8 mouse cellular contexts compared by ENCODE assay signal in genomic region chr4:133632483-133633327, GRCm38 (mm10). TPM values are rescaled to one million over a fixed set of nuclear protein-coding genes. Genes with fewer than 3 reads are reported as not detected.
A peak's percentile ranks its signal among the peaks of the same experiment; 100 is the strongest.
DNase-seq lines count a peak whose midpoint lies in the region; ATAC-seq and TF ChIP-seq lines count a peak whose summit lies in the region.

No protein-coding gene starts in this region.

- H3K36me3 ChIP-seq in CH12.LX (replicated peaks in 1 of 2; ENCODE audit: control insufficient read depth in 1 of 2, insufficient read depth in 1 of 2, low read length in 1 of 2), result peaks cover 2 to 23% of the 10 kb centered on the region in 2 experiments
- H3K36me3 ChIP-seq in heart, embryonic 14.5 days (ENCODE audit: control insufficient read depth, insufficient read depth, low read length), result no peaks in the 10 kb centered on the region
- no peaks in the 10 kb centered on the region for H3K36me3 ChIP-seq in limb, embryonic 11.5 days (ENCODE audit: control insufficient read depth, insufficient read depth, low read length)

- H3K4me1 ChIP-seq in CH12.LX (ENCODE audit: control insufficient read depth in 1 of 2, insufficient read depth in 2 of 2), result peaks cover 8 to 45% of the 10 kb centered on the region in 2 experiments
- peaks cover 19% of the 10 kb centered on the region for H3K4me1 ChIP-seq in brown adipose tissue, adult 24 weeks (ENCODE audit: control insufficient read depth, insufficient read depth, insufficient read length, low read length)
- peaks cover 10 to 20% of the 10 kb centered on the region in 2 experiments for H3K4me1 ChIP-seq in heart, embryonic 14.5 days (ENCODE audit: control insufficient read depth in 2 of 2, insufficient read depth in 2 of 2, low read length in 2 of 2)
- H3K4me1 ChIP-seq in limb, embryonic 11.5 days (ENCODE audit: control insufficient read depth, insufficient read depth, low read length), result peaks cover 5% of the 10 kb centered on the region; the same call in 1 of the 2 replicates

- TF ChIP-seq CTCF in CH12.LX (conservative IDR thresholded peaks at IDR 0.05 in 1 of 2, IDR thresholded peaks at IDR 0.05 in 1 of 2; ENCODE audit: low read depth in 2 of 2, low read length in 2 of 2), result no peak

- dilution Hi-C loops in CH12.LX (cut with MboI; ENCODE audit: extremely low pct_ligation_motif_present, extremely low pct_unique_long_range_greater_than_20kb, low sequenced_read_pairs), result no loop called here

- H3K4me2 ChIP-seq in CH12.LX (ENCODE audit: insufficient read depth, low read depth, poor library complexity, severe bottlenecking), result peak overlapping the region; percentile 86
- peak overlapping the region; percentile 96 for H3K4me2 ChIP-seq in heart, embryonic 14.5 days (ENCODE audit: low read length)
- peak overlapping the region; percentile 94 for H3K4me2 ChIP-seq in limb, embryonic 11.5 days (ENCODE audit: low read depth, severe bottlenecking)

- WGBS in heart, embryonic 14.5 days, result 3% methylated on average over 65 of the region's 69 CpGs
- 1% methylated on average over 65 of the region's 69 CpGs for WGBS in limb, embryonic 11.5 days

- ATAC-seq in heart, embryonic 14.5 days (ENCODE audit: insufficient number of reproducible peaks, insufficient read depth, low FRiP score, low read depth), result no peak
- ATAC-seq in limb, embryonic 11.5 days (ENCODE audit: insufficient number of reproducible peaks, low FRiP score, low TSS enrichment, low read depth), result 0 out of 2 replicates have a peak, but pooled peaks have one; percentile 44

- H3K27ac ChIP-seq in CH12.LX (ENCODE audit: insufficient read depth, low read depth), result no peak overlapping the region
- H3K27ac ChIP-seq in brown adipose tissue, adult 24 weeks (replicated peaks; ENCODE audit: low read depth, low read length), result peak overlapping the region; percentile 92
- peak overlapping the region in 1 of 2 experiments; percentile 75; a peak in 3 of 4 replicates for H3K27ac ChIP-seq in heart, embryonic 14.5 days (replicated peaks in 1 of 2; ENCODE audit: control insufficient read depth in 1 of 2, insufficient read depth in 1 of 2, low read depth in 2 of 2, low read length in 2 of 2)
- H3K27ac ChIP-seq in limb, embryonic 11.5 days (replicated peaks; ENCODE audit: low read depth, low read length), result peak overlapping the region; percentile 59; the same call in 1 of the 2 replicates

- no peak for TF ChIP-seq EP300 in CH12.LX (IDR thresholded peaks at IDR 0.05; ENCODE audit: low read length)

- TF ChIP-seq POLR2A in CH12.LX (IDR thresholded peaks at IDR 0.05; ENCODE audit: low read depth, low read length), result no peak

- DNase-seq in kidney, adult 18-20 months, result peak; percentile 45
- no peak for DNase-seq in kidney, adult 9 months
- DNase-seq in CH12.LX (ENCODE audit: extremely low read depth), result no peak
- peak; percentile 61 for DNase-seq in limb, embryonic 11.5 days (ENCODE audit: low spot score)
- peak; percentile 21 to 34 for DNase-seq in natural killer cell, adult 2 months (ENCODE audit: low spot score in 2 of 2)
- no peak for DNase-seq in ovary, postnatal 36 days (ENCODE audit: low spot score)

- H3K9me3 ChIP-seq in CH12.LX (replicated peaks; ENCODE audit: low read length), result no peaks in the 10 kb centered on the region
- no peaks in the 10 kb centered on the region for H3K9me3 ChIP-seq in heart, embryonic 14.5 days (ENCODE audit: control insufficient read depth, low read length)
- no peaks in the 10 kb centered on the region for H3K9me3 ChIP-seq in limb, embryonic 11.5 days (ENCODE audit: control insufficient read depth, low read length)

- no peaks in the 10 kb centered on the region for H3K27me3 ChIP-seq in CH12.LX (replicated peaks)
- H3K27me3 ChIP-seq in heart, embryonic 14.5 days (ENCODE audit: control insufficient read depth, insufficient read depth, low read length), result no peaks in the 10 kb centered on the region
- no peaks in the 10 kb centered on the region for H3K27me3 ChIP-seq in limb, embryonic 11.5 days (ENCODE audit: control insufficient read depth, insufficient read depth, low read length)

- peaks cover 45% of the 10 kb centered on the region for H3K79me2 ChIP-seq in CH12.LX (replicated peaks; ENCODE audit: control insufficient read depth, extremely low read depth, insufficient read depth, poor library complexity, severe bottlenecking)

- in situ Hi-C loops in CH12.LX (cut with MboI; ENCODE audit: low pct_ligation_motif_present, low pct_unique_long_range_greater_than_20kb, low sequenced_read_pairs), result loop anchor here (5.0 kb wide), 1 partner anchor 35 kb away; no protein-coding TSS in a partner anchor

- H3K4me3 ChIP-seq in CH12.LX (replicated peaks in 1 of 3; ENCODE audit: low read depth in 2 of 3, low read length in 2 of 3, poor library complexity in 1 of 3), result peak overlapping the region; percentile 57 to 81 (median 60)
- peak overlapping the region; percentile 87 for H3K4me3 ChIP-seq in brown adipose tissue, adult 24 weeks (ENCODE audit: insufficient read depth, low read depth, low read length)
- peak overlapping the region; percentile 78 to 82 for H3K4me3 ChIP-seq in heart, embryonic 14.5 days (ENCODE audit: control insufficient read depth in 1 of 2, insufficient read depth in 1 of 2, low read depth in 1 of 2, low read length in 2 of 2)
- H3K4me3 ChIP-seq in limb, embryonic 11.5 days (ENCODE audit: low read depth, low read length), result peak overlapping the region; percentile 80

- peak overlapping the region; percentile 95 for H3K9ac ChIP-seq in CH12.LX (ENCODE audit: insufficient read depth, low read depth)
- peak overlapping the region; percentile 93 for H3K9ac ChIP-seq in heart, embryonic 14.5 days (ENCODE audit: low read length)
- H3K9ac ChIP-seq in limb, embryonic 11.5 days (ENCODE audit: low read length), result peak overlapping the region; percentile 97

- no peak for TF ChIP-seq RAD21 in CH12.LX (IDR thresholded peaks at IDR 0.05; ENCODE audit: low read depth, low read length)

TF ChIP-seq in CH12.LX, 34 proteins besides CTCF, POLR2A, EP300 and RAD21:
- TF ChIP-seq UBTF (IDR thresholded peaks at IDR 0.05; ENCODE audit: low read depth, low read length) (peak; percentile 34), MAFK (IDR thresholded peaks at IDR 0.05; ENCODE audit: insufficient replicate concordance, low read length) (no peak)
TF ChIP-seq in CH12.LX: peak in this region for 1.

RNA-seq across cellular contexts. Expression of gene Zdhhc18, which starts 17.2 kb away (rescaled TPM):
- 20.1 and 24.3 TPM in 2 replicates for total RNA-seq in CH12.LX (2012; rRNA removed)
- 13.7 and 15.9 TPM in 2 replicates for total RNA-seq in CH12.LX (2014; rRNA removed)
- polyA plus RNA-seq in CH12.LX (2012; ENCODE audit: insufficient read length, low read depth), result 31.0 and 31.8 TPM in 2 replicates
- polyA plus RNA-seq in brown adipose tissue, adult 24 weeks (2012; ENCODE audit: insufficient read depth, insufficient read length, missing spikeins), result 9.4 and 10.6 TPM in 2 replicates
- 3.4 and 4.7 TPM in 2 replicates for polyA plus RNA-seq in heart, embryonic 14.5 days (2014; fragmentation: Nextera tagmentation; extraction: Ambion mirVana)
- 2.7 and 4.9 TPM in 2 replicates for polyA plus RNA-seq in limb, embryonic 11.5 days (2014; fragmentation: Nextera tagmentation; extraction: Ambion mirVana)

RNA-seq across cellular contexts. Expression of gene Sfn, which starts 30.7 kb away (rescaled TPM):
- total RNA-seq in CH12.LX (2012; rRNA removed), result 0.97 and 1.0 TPM in 2 replicates
- 0.61 and 1.1 TPM in 2 replicates for total RNA-seq in CH12.LX (2014; rRNA removed)
- polyA plus RNA-seq in CH12.LX (2012; ENCODE audit: insufficient read length, low read depth), result 2.0 and 2.8 TPM in 2 replicates
- polyA plus RNA-seq in brown adipose tissue, adult 24 weeks (2012; ENCODE audit: insufficient read depth, insufficient read length, missing spikeins), result 1.2 and 1.3 TPM in 2 replicates
- 0.40 and 1.4 TPM in 2 replicates for polyA plus RNA-seq in heart, embryonic 14.5 days (2014; fragmentation: Nextera tagmentation; extraction: Ambion mirVana)
- 34.9 and 45.1 TPM in 2 replicates for polyA plus RNA-seq in limb, embryonic 11.5 days (2014; fragmentation: Nextera tagmentation; extraction: Ambion mirVana)

RNA-seq across cellular contexts. Expression of gene Pigv, which starts 39.7 kb away (rescaled TPM):
- total RNA-seq in CH12.LX (2012; rRNA removed), result 3.7 and 4.3 TPM in 2 replicates
- 3.6 and 5.0 TPM in 2 replicates for total RNA-seq in CH12.LX (2014; rRNA removed)
- 2.9 and 4.0 TPM in 2 replicates for polyA plus RNA-seq in CH12.LX (2012; ENCODE audit: insufficient read length, low read depth)
- polyA plus RNA-seq in brown adipose tissue, adult 24 weeks (2012; ENCODE audit: insufficient read depth, insufficient read length, missing spikeins), result 4.6 and 5.9 TPM in 2 replicates
- polyA plus RNA-seq in heart, embryonic 14.5 days (2014; fragmentation: Nextera tagmentation; extraction: Ambion mirVana), result 11.6 and 12.1 TPM in 2 replicates
- polyA plus RNA-seq in limb, embryonic 11.5 days (2014; fragmentation: Nextera tagmentation; extraction: Ambion mirVana), result 13.2 and 16.8 TPM in 2 replicates

RNA-seq across cellular contexts. Expression of gene Gpn2, which starts 48.5 kb away (rescaled TPM):
- 36.2 and 37.4 TPM in 2 replicates for total RNA-seq in CH12.LX (2012; rRNA removed)
- total RNA-seq in CH12.LX (2014; rRNA removed), result 30.0 and 35.9 TPM in 2 replicates
- 34.1 and 36.8 TPM in 2 replicates for polyA plus RNA-seq in CH12.LX (2012; ENCODE audit: insufficient read length, low read depth)
- polyA plus RNA-seq in brown adipose tissue, adult 24 weeks (2012; ENCODE audit: insufficient read depth, insufficient read length, missing spikeins), result 8.1 TPM in 2 replicates
- polyA plus RNA-seq in heart, embryonic 14.5 days (2014; fragmentation: Nextera tagmentation; extraction: Ambion mirVana), result 11.2 and 12.5 TPM in 2 replicates
- 26.6 and 27.2 TPM in 2 replicates for polyA plus RNA-seq in limb, embryonic 11.5 days (2014; fragmentation: Nextera tagmentation; extraction: Ambion mirVana)

RNA-seq across cellular contexts. Expression of gene Gpatch3, which starts 58.2 kb away (rescaled TPM):
- total RNA-seq in CH12.LX (2012; rRNA removed) (10.8 and 15.7 TPM in 2 replicates), CH12.LX (2014; rRNA removed) (7.2 and 9.7 TPM in 2 replicates)
- 20.9 and 26.1 TPM in 2 replicates for polyA plus RNA-seq in CH12.LX (2012; ENCODE audit: insufficient read length, low read depth)
- polyA plus RNA-seq in brown adipose tissue, adult 24 weeks (2012; ENCODE audit: insufficient read depth, insufficient read length, missing spikeins), result 0.96 and 1.5 TPM in 2 replicates
- 5.4 and 6.1 TPM in 2 replicates for polyA plus RNA-seq in heart, embryonic 14.5 days (2014; fragmentation: Nextera tagmentation; extraction: Ambion mirVana)
- 9.0 and 10.3 TPM in 2 replicates for polyA plus RNA-seq in limb, embryonic 11.5 days (2014; fragmentation: Nextera tagmentation; extraction: Ambion mirVana)

Comparison
In these comparisons a context has a peak if more than half of its experiments do, and no peak if none do; other contexts are left out.
1. DNase-seq: peak in kidney, adult 18-20 months (single experiment), limb, embryonic 11.5 days (single experiment) and natural killer cell, adult 2 months (2 of 2); none in kidney, adult 9 months (single experiment), CH12.LX (single experiment) and ovary, postnatal 36 days (single experiment).
2. Peak in every context shown above with its lines, with median percentiles within 50 percentile points of each other: H3K4me2 ChIP-seq, H3K4me3 ChIP-seq and H3K9ac ChIP-seq.